Mouse (Mus musculus) hindbrain, embryonic 13.5 days (tissue): ENCODE data around the gene Gadd45g. TPM values are rescaled to one million over a fixed set of nuclear protein-coding genes. Genes with fewer than 3 reads are reported as not detected.

ENCODE experiments used
- ATAC-seq: fragments of 200-750 bp; cut with Nextera tagmentation; 2 replicates; pipeline ENCODE4 v1.8.0; 2017; ENCODE audit warnings: moderate TSS enrichment; ENCODE audit not compliant: low FRiP score
- H3K27ac ChIP-seq: fragments of 300-500 bp; sonication (generic); 2 replicates; pipeline ENCODE4 v1.5.1; 2015; ENCODE audit warnings: inconsistent platforms, mild to moderate bottlenecking, moderate library complexity
- H3K27me3 ChIP-seq: fragments of 300-500 bp; sonication (generic); 2 replicates; pipeline ENCODE4 v1.6.1; 2015; ENCODE audit warnings: mild to moderate bottlenecking, inconsistent platforms
- H3K36me3 ChIP-seq: fragments of 300-500 bp; sonication (generic); 2 replicates; pipeline ENCODE4 v1.6.1; 2015; ENCODE audit warnings: mild to moderate bottlenecking, inconsistent platforms
- H3K4me1 ChIP-seq: fragments of 300-500 bp; sonication (generic); replicated peaks from 2 replicates; pipeline ENCODE4 v1.6.1; 2015; ENCODE audit warnings: inconsistent platforms
- H3K4me2 ChIP-seq: fragments of 300-500 bp; sonication (generic); 2 replicates; pipeline ENCODE4 v1.6.1; 2015; ENCODE audit warnings: inconsistent platforms, mild to moderate bottlenecking, moderate library complexity
- H3K4me3 ChIP-seq: fragments of 300-500 bp; sonication (generic); 2 replicates; pipeline ENCODE4 v1.5.1; 2015; ENCODE audit warnings: mild to moderate bottlenecking, inconsistent platforms
- H3K9ac ChIP-seq: fragments of 300-500 bp; sonication (generic); 2 replicates; pipeline ENCODE4 v1.6.1; 2015; ENCODE audit warnings: mild to moderate bottlenecking, inconsistent platforms
- H3K9me3 ChIP-seq: fragments of 300-500 bp; sonication (generic); 2 replicates; pipeline ENCODE4 v1.6.1; 2016; ENCODE audit warnings: inconsistent platforms
- whole genome bisulfite sequencing: fragments of 180-500 bp; shearing (Covaris S2); methylation state at CpG from one replicate; pipeline ENCODE4 v1.1.7; 2015; 5-methylcytosine and 5-hydroxymethylcytosine counted together
- polyA plus RNA-seq: library from polyadenylated mRNA; unstranded; fragments of >200 nt; fragmentation: Nextera tagmentation; extraction: Ambion mirVana; gene quantifications from 2 replicates; pipeline ENCODE4 v1.2.1, GENCODE M21; 2015

Gadd45g gene
- polyA plus RNA-seq, 1 experiment from 2014 or later, result 116 TPM

DNA sequence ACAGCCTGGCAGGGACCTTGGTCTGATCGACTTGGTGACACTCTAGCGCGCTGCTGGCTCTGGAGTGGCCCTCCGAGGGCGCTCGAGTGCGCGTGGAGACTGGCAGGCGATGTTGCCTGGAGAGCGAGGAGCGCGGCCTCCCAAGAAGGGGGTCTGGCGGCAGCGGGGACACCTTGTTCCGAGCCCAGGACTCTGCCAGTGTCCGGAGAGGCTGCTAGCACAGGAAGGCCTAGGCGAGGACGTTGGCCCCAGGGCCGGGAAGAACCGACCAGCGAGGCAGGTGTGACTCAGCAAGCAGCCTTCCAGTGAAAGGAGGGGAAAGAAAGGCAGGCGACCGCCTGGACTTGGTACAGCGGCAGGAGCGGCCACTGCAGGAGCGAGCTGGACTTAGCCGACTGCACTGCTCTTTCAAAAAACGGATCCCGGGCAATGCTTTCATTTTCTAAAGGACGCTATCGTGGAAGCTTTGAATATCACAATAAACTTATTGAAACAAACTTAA lies 1.6 kb downstream of the Gadd45g start:
- Histone ChIP-seq H3K4me3 (peak overlapping the region; percentile 52), H3K9ac (peak overlapping the region; percentile 83), H3K36me3 (no peaks in the 10 kb centered on the region), H3K9me3 (no peaks in the 10 kb centered on the region), H3K4me2 (peak overlapping the region; percentile 88), H3K27me3 (peaks cover 30% of the 10 kb centered on the region), H3K4me1 (peaks cover 51% of the 10 kb centered on the region), H3K27ac (peak overlapping the region; percentile 92)
- under 1% methylated on average over 31 of the region's 31 CpGs for WGBS
- ATAC-seq, result peak; percentile 28; the same call in 1 of the 2 replicates

DNA sequence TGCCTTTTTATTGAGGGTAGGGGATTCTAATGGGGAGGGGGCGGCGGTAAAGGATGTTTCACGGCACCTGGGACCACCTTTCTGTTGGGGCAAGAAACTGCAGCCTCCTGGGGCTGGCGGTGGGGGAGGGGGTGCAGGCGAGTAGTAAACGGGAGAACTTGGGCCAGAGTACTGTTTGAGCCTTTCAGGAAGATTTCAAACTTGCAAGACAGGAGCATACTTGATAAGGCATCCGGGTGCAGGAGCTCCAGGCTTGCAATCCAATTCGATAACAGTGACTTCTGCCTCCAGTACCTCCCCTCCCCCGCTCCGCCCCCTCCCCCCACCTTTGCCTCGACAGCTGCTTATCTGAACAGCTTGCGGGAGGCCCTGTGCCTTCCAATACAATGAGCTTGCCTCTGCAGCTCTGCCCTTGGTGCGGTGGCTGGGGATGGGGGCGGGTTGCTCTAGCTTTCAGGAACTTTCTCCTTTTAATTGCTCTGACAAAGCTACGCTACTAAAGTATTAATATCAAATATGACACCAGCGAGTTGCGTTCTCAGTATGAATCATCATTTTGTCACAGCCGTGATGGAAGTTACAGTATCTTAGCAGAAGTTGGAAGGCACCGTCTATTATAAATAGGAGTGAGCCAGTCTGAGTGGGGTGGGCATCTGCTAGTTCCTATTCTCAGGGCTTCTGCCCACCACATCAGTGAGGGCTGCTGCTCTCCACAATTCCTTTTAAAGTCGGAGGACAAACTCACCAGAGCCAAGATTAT lies 2.2 kb downstream of the Gadd45g start:
- H3K4me3 ChIP-seq, result peak overlapping the region; percentile 52
- H3K36me3 ChIP-seq, result no peaks in the 10 kb centered on the region
- H3K4me1 ChIP-seq, result peaks cover 51% of the 10 kb centered on the region
- peak overlapping the region; percentile 88 for H3K4me2 ChIP-seq
- H3K27ac ChIP-seq, result peak overlapping the region; percentile 92
- peaks cover 28% of the 10 kb centered on the region for H3K27me3 ChIP-seq
- H3K9me3 ChIP-seq, result no peaks in the 10 kb centered on the region
- ATAC-seq, result peak; percentile 22; the same call in 1 of the 2 replicates
- peak overlapping the region; percentile 83 for H3K9ac ChIP-seq
- WGBS, result under 1% methylated on average over 20 of the region's 20 CpGs

DNA sequence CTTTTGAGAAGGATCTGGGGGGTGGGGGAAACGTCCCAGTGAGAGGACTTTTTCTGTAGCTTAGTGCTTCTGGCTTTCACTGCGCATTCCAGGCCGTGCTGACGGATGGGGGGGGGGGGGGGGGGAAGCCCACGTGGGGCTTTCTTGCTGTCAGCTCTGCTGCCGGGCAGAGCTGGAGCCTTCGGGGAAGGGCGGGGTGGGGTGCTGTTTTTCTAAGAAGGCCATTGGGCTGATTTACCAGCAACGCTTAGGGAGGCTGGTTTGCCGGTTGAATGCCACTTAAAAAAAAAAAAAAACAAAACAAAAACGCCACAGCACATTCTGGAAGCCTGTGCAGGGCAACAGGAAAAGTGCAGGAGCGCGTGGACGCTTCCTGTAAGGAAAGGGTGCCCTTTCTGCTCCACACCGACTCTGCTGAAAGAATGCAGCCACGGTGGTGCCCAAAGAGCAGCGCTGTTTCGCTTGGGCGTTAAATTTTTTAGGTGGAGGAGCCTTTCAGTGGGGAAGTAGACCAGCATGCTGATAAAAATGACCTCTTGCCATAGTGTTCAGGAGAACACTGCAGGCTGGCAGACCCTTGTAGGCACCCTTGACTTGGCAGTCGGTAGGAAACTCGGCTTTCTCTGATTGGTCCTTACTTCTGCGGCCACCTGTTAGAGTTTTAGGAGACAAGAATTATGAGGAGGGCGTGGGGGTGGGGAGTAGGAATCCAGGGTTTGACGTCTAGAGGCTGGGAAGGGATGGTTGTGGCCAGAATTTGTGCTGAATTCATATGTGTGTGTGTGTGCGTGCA lies 3.0 kb downstream of the Gadd45g start:
- Histone ChIP-seq H3K4me2 (peak overlapping the region; percentile 88), H3K4me3 (peak overlapping the region; percentile 52), H3K27ac (peak overlapping the region; percentile 92), H3K36me3 (no peaks in the 10 kb centered on the region), H3K27me3 (peaks cover 30% of the 10 kb centered on the region), H3K9me3 (no peaks in the 10 kb centered on the region), H3K4me1 (peaks cover 55% of the 10 kb centered on the region), H3K9ac (peak overlapping the region; percentile 13; the same call in 1 of the 2 replicates)
- WGBS, result 8% methylated on average over 22 of the region's 25 CpGs
- ATAC-seq, result no peak

DNA sequence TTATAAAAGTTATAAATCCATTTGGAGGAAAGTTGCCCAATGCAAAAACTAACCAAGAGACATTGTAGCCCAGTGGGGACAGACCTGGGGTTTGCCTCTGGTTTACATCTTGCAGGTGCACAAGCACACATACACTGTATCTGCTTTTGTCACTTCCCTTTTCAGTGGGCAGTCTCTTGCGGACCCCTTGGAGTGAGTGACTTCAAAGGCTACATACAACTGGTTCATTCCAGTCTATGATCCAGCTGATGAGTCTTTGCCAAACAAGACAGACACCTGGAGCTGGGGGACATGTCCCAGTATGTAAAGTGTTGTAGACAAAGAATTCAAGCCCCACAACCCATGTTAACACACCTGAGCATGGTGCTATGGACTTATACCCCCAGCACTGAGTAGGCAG lies 4.1 kb downstream of the Gadd45g start:
- Histone ChIP-seq H3K4me1 (peaks cover 55% of the 10 kb centered on the region), H3K4me3 (no peak overlapping the region), H3K9ac (no peak overlapping the region), H3K36me3 (no peaks in the 10 kb centered on the region), H3K27ac (no peak overlapping the region), H3K27me3 (peaks cover 42% of the 10 kb centered on the region), H3K4me2 (no peak overlapping the region), H3K9me3 (no peaks in the 10 kb centered on the region)
- 65% methylated on average over 1 of the region's 1 CpGs for WGBS
- no peak for ATAC-seq

DNA sequence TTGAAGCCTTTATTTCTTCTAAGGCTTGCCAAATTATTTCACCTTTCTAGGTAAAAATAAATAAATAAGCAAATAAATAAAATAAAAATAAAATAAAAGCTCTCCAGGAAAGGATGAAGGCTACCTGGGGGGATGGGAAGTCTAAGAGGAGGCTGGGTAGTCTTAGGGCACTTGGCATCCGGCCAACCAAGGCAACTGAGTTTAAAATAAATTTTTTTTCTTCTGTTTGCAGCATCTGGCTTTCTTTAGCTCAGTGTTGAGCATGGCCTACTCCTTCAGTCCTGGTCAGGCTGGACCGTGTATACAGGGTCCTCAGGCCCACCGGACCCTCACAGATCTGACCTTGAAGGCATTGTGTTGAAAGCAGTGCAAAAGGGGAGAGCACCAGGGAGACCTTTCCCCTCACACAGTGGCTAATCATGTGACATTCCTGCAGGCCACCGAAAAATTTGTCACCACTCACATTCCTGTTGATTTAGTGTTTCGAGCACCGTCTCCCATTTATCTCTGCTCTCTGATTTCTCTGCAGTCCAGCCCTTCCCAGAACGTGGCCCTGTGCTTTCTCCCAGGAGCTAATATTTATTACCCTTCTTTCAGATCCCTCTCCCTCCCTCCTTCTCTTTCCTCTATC lies 6.2 kb downstream of the Gadd45g start:
- no peaks in the 10 kb centered on the region for H3K36me3 ChIP-seq
- H3K4me2 ChIP-seq, result no peak overlapping the region
- peaks cover 46% of the 10 kb centered on the region for H3K27me3 ChIP-seq
- H3K27ac ChIP-seq, result no peak overlapping the region
- H3K4me3 ChIP-seq, result no peak overlapping the region
- WGBS, result 35% methylated on average over 7 of the region's 7 CpGs
- H3K4me1 ChIP-seq, result peaks cover 43% of the 10 kb centered on the region
- ATAC-seq, result no peak
- H3K9ac ChIP-seq, result no peak overlapping the region
- no peaks in the 10 kb centered on the region for H3K9me3 ChIP-seq

DNA sequence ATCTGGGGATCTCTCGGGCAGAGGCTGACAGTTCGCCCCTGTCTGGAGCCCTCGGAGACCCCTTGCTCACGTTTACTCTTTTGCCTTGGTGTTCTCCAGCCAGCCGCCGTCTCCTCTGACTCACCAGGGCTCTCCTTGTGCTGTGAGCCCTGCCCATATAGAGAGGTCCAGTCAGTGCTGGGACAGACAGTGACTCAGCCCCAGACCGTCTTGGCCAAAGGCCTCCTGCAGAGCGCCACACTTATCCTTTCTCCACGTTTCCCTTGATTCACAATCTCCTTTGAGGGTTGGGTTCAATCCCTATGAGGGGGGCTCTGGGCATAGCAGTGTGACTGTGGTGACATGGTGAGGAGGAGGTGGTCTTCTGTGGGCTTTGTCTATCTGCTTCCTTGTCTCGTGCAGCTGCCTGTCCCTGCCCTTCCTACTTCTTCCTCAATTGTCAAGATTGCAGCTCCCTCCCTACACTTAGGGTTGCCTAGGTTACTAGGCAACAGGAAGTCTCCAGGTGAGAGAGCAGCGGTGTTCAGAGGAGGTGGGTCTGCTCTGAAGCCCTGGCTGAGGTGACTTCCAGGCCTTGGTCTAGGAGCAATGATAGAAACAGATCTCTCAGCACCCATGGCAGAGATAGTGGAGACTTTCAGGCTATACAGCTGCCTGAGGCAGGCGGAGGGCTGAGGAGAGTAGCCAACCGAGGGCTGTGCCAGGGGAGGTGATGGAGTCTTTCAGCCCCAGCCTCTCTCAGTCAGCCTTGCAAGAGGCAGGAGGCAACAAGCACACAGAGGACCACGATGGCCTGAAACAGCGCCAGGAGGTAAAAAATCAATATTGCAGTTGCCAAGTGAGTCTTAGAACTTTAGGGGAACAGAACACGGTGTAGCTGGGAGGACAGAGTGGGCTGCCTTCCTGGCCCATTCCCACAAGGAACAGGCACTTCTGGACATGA lies 7.1 kb downstream of the Gadd45g start:
- no peak overlapping the region for H3K4me3 ChIP-seq
- no peak overlapping the region for H3K9ac ChIP-seq
- no peaks in the 10 kb centered on the region for H3K9me3 ChIP-seq
- peaks cover 34% of the 10 kb centered on the region for H3K4me1 ChIP-seq
- no peak overlapping the region for H3K27ac ChIP-seq
- H3K27me3 ChIP-seq, result peaks cover 50% of the 10 kb centered on the region
- ATAC-seq, result peak; percentile 37; the same call in 1 of the 2 replicates
- WGBS, result 16% methylated on average over 16 of the region's 16 CpGs
- no peaks in the 10 kb centered on the region for H3K36me3 ChIP-seq
- H3K4me2 ChIP-seq, result no peak overlapping the region

DNA sequence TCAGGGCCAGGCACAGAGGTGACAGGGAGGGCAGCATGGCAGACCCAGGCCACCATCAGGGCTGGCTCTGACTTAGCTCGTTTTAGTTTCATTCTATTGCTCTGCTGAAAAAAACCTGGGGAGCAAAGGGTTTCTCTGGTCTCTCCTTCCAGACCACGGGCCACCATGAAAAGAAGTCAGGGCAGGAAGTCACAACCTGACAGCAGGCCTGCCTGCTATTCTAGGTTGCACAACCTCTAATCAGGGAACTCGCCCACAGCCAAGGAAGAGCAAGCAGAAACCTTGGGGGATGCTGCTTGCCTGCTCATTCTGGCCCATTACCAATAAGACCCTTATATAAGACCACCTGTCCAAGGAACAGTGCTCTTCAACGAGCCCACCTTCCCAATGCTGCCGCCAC lies 9.1 kb downstream of the Gadd45g start:
- no peaks in the 10 kb centered on the region for H3K36me3 ChIP-seq
- H3K4me2 ChIP-seq, result no peak overlapping the region
- H3K9ac ChIP-seq, result no peak overlapping the region
- 87% methylated on average over 5 of the region's 5 CpGs for WGBS
- H3K4me3 ChIP-seq, result no peak overlapping the region
- no peaks in the 10 kb centered on the region for H3K9me3 ChIP-seq
- peaks cover 50% of the 10 kb centered on the region for H3K27me3 ChIP-seq
- ATAC-seq, result no peak
- no peak overlapping the region for H3K27ac ChIP-seq
- H3K4me1 ChIP-seq, result peaks cover 20% of the 10 kb centered on the region

DNA sequence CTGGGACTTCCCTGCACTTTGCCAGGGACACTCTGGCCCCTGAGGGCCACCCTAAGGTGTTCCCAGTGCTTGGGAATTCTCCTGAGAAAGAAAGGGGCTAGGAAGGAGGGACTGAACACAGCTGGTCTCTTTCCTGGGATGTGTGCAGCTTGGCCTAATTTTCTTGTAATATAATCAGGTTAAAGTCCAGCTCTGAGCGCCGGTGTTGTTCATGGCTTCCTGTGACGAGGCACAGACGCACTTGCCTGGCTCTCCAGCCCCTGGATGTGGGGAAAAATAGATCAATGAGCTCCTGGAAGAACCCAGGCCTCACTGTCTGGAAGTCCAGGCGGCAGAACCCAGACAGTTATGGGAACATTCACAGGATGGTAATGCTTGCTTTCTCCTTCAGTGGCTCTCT lies 10.7 kb downstream of the Gadd45g start:
- ATAC-seq, result no peak
- no peak overlapping the region for H3K4me3 ChIP-seq
- no peaks in the 10 kb centered on the region for H3K36me3 ChIP-seq
- WGBS, result 76% methylated on average over 5 of the region's 5 CpGs
- H3K4me2 ChIP-seq, result no peak overlapping the region
- no peak overlapping the region for H3K27ac ChIP-seq
- no peak overlapping the region for H3K9ac ChIP-seq
- H3K27me3 ChIP-seq, result peaks cover 36% of the 10 kb centered on the region
- peaks cover 17% of the 10 kb centered on the region for H3K4me1 ChIP-seq
- no peaks in the 10 kb centered on the region for H3K9me3 ChIP-seq

DNA sequence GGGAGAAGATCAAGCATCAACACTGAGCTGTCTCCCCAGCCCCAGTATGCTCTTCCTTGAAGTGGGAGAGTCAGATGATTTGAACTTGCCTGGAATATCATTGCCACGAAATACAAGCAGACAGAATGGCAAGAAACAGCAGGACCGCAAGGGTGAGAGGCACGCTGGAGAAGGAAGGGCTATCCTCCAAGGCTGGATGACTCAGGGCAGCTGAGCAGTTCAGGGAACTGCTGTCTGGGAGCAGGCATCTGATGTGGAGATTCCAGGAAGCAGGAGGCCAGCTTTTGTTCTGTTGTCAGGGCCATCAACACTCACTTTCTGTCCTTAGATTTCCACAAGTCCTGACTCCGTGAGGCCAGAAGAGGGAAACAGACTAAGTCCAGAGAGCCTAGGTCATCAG lies 12.0 kb downstream of the Gadd45g start:
- Histone ChIP-seq H3K27me3 (peaks cover 31% of the 10 kb centered on the region), H3K9ac (no peak overlapping the region), H3K36me3 (no peaks in the 10 kb centered on the region), H3K4me3 (no peak overlapping the region), H3K27ac (no peak overlapping the region), H3K9me3 (no peaks in the 10 kb centered on the region), H3K4me2 (no peak overlapping the region), H3K4me1 (peaks cover 8% of the 10 kb centered on the region)
- WGBS, result 59% methylated on average over 4 of the region's 4 CpGs
- no peak for ATAC-seq

DNA sequence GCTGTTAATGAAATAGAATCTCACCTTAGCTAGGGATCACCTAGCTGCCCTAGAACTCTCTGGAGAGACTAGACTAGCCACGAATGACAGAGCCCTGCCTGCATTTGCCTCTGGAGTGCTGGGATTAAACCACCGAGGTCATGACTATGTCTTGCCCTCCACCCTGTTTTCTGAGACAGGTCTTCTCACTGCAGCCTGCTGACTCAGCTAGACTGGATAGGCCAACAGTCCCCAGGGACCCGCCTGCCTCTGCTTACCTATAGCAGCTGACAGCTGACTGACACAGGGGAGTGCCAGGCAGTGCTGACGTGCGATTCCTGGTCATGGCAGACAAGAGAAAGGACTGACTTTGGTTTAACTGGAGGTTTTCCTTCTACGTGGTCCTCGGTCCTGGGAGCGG lies 12.7 kb downstream of the Gadd45g start:
- Histone ChIP-seq H3K27me3 (peaks cover 24% of the 10 kb centered on the region), H3K36me3 (no peaks in the 10 kb centered on the region), H3K9me3 (no peaks in the 10 kb centered on the region), H3K27ac (no peak overlapping the region), H3K4me2 (no peak overlapping the region), H3K4me1 (0 out of 2 replicates have a peak, but pooled peaks cover 4% of the 10 kb centered on the region), H3K9ac (no peak overlapping the region), H3K4me3 (no peak overlapping the region)
- ATAC-seq, result no peak
- WGBS, result 87% methylated on average over 8 of the region's 8 CpGs

DNA sequence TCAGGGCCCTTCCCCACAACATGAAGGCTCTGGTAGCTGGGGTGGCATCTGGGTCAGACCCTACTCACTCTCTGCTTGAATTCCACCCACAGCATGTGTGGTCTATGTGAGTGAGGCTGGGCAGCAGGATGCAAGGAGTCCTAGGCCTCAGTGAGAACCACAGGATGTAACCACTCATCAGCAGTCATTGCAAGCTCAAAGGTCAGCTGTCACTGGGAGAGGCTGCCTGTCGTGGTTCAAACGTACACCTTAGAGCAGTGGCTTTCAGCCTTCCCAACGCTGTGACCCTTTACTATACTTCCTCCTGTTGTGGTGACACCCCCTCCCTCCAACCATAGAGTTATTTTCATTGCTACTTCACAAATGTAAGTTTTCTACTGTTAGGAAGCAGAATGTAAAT lies 13.3 kb downstream of the Gadd45g start:
- Histone ChIP-seq H3K4me2 (no peak overlapping the region), H3K9me3 (no peaks in the 10 kb centered on the region), H3K9ac (no peak overlapping the region), H3K36me3 (no peaks in the 10 kb centered on the region), H3K27ac (no peak overlapping the region), H3K27me3 (peaks cover 18% of the 10 kb centered on the region), H3K4me3 (no peak overlapping the region), H3K4me1 (no peaks in the 10 kb centered on the region)
- WGBS, result 73% methylated on average over 3 of the region's 3 CpGs
- ATAC-seq, result no peak
